Mouse (Mus musculus) CH12.LX (cell line): ENCODE results near the gene Cdkl4. TPM values are rescaled to one million over a fixed set of nuclear protein-coding genes. Genes with fewer than 3 reads are reported as not detected.

ENCODE experiments used
- DNase-seq: peaks from one replicate; pipeline ENCODE4 v3.0.0-alpha.2; 2013; ENCODE audit errors: extremely low read depth
- H3K27ac ChIP-seq: 2 replicates; pipeline ENCODE4 v1.5.1; 2012; ENCODE audit warnings: low read depth, mild to moderate bottlenecking, control low read depth, moderate library complexity; ENCODE audit not compliant: insufficient read depth
- H3K27me3 ChIP-seq: replicated peaks from 2 replicates; pipeline ENCODE3; 2012; ENCODE audit warnings: inconsistent platforms
- H3K36me3 ChIP-seq, 2 experiments: replicated peaks in 1 of 2; 2 replicates each; pipeline versions ENCODE3 to v1.6.1; 2012; ENCODE audit warnings: inconsistent platforms in 1 of 2, low read length in 1 of 2, mild to moderate bottlenecking in 1 of 2, mixed read lengths in 1 of 2, moderate library complexity in 1 of 2; ENCODE audit not compliant: control insufficient read depth in 1 of 2, insufficient read depth in 1 of 2
- H3K4me1 ChIP-seq, 2 experiments: 2 replicates each; pipeline ENCODE4 v1.6.1; 2012; ENCODE audit warnings: inconsistent platforms in 1 of 2, moderate library complexity in 1 of 2; ENCODE audit not compliant: insufficient read depth in 2 of 2, control insufficient read depth in 1 of 2
- H3K4me2 ChIP-seq: 2 replicates; pipeline ENCODE4 v1.6.1; 2012; ENCODE audit warnings: low read depth, mild to moderate bottlenecking, control low read depth; ENCODE audit not compliant: poor library complexity, insufficient read depth, severe bottlenecking
- H3K4me3 ChIP-seq, 3 experiments: fragments of 150-350 bp in 1 of 3; sonication (generic) in 1 of 3; replicated peaks in 1 of 3; 2 replicates each; pipeline versions ENCODE3 to v1.5.1; 2011 to 2012; ENCODE audit warnings: low read depth in 2 of 3, low read length in 2 of 3, mild to moderate bottlenecking in 2 of 3, moderate library complexity in 2 of 3, control low read depth in 1 of 3, improper control_type of control experiment in 1 of 3, inconsistent platforms in 1 of 3, mixed read lengths in 1 of 3; ENCODE audit not compliant: poor library complexity in 1 of 3
- H3K79me2 ChIP-seq: replicated peaks from 2 replicates; pipeline ENCODE4 v1.6.1; 2012; ENCODE audit warnings: mild to moderate bottlenecking, moderate library complexity; ENCODE audit not compliant: control insufficient read depth, poor library complexity, insufficient read depth, severe bottlenecking; ENCODE audit errors: extremely low read depth
- H3K9ac ChIP-seq: 2 replicates; pipeline ENCODE4 v1.6.1; 2012; ENCODE audit warnings: low read depth, mild to moderate bottlenecking, control low read depth, moderate library complexity; ENCODE audit not compliant: insufficient read depth
- H3K9me3 ChIP-seq: replicated peaks from 2 replicates; pipeline ENCODE3; 2012; ENCODE audit warnings: low read length, inconsistent platforms, mixed read lengths
- BHLHE40 ChIP-seq: IDR thresholded peaks from 2 replicates; pipeline ENCODE4 v1.6.1; 2011; ENCODE audit warnings: mild to moderate bottlenecking, low read depth, low read length, improper control_type of control experiment
- CHD1 ChIP-seq: IDR thresholded peaks from 2 replicates; pipeline ENCODE4 v1.6.1; 2012; ENCODE audit warnings: low read depth, low read length, improper control_type of control experiment, inconsistent platforms
- EP300 ChIP-seq: IDR thresholded peaks from 2 replicates; pipeline ENCODE4 v1.6.1; 2011; ENCODE audit warnings: low read length, improper control_type of control experiment
- JUN ChIP-seq: IDR thresholded peaks from 2 replicates; pipeline ENCODE4 v1.6.1; 2011; ENCODE audit warnings: low read depth, mild to moderate bottlenecking, low read length, improper control_type of control experiment, moderate library complexity; ENCODE audit not compliant: insufficient read depth
- MAFK ChIP-seq: IDR thresholded peaks from 2 replicates; pipeline ENCODE4 v1.6.1; 2011; ENCODE audit warnings: low read length, improper control_type of control experiment; ENCODE audit not compliant: insufficient replicate concordance
- MAZ ChIP-seq: IDR thresholded peaks from 2 replicates; pipeline ENCODE4 v1.6.1; 2012; ENCODE audit warnings: low read depth, mild to moderate bottlenecking, inconsistent platforms, low read length, improper control_type of control experiment, moderate library complexity
- NRF1 ChIP-seq: IDR thresholded peaks from 2 replicates; pipeline ENCODE4 v1.6.1; 2014; ENCODE audit warnings: low read depth, mild to moderate bottlenecking, inconsistent platforms, low read length, improper control_type of control experiment, moderate library complexity
- POLR2AphosphoS2 ChIP-seq: IDR thresholded peaks from 2 replicates; pipeline ENCODE4 v1.6.1; 2011; ENCODE audit warnings: low read depth, low read length, improper control_type of control experiment
- RAD21 ChIP-seq: IDR thresholded peaks from 2 replicates; pipeline ENCODE4 v1.6.1; 2011; ENCODE audit warnings: low read depth, mild to moderate bottlenecking, low read length, improper control_type of control experiment, moderate library complexity
- RCOR1 ChIP-seq: conservative IDR thresholded peaks from 2 replicates; pipeline ENCODE4 v1.6.1; 2012; ENCODE audit warnings: low read depth, mild to moderate bottlenecking, inconsistent platforms, low read length, improper control_type of control experiment
- SIN3A ChIP-seq: IDR thresholded peaks from 2 replicates; pipeline ENCODE4 v1.6.1; 2012; ENCODE audit warnings: low read length, improper control_type of control experiment, inconsistent platforms
- dilution Hi-C: fragments of 300-500 bp; cut with MboI; formaldehyde crosslinking; loops from 2 replicates; pipeline ENCODE4 v1.14.3; 2020; ENCODE audit warnings: low sequenced_read_pairs; ENCODE audit not compliant: extremely low pct_unique_long_range_greater_than_20kb, extremely low pct_ligation_motif_present
- in situ Hi-C: fragments of 300-500 bp; cut with MboI; formaldehyde crosslinking; loops from 3 replicates; pipeline ENCODE4 v1.14.3; 2019; ENCODE audit warnings: low sequenced_read_pairs, low pct_ligation_motif_present, low pct_unique_long_range_greater_than_20kb, mixed read lengths
- polyA plus RNA-seq: library from polyadenylated mRNA; unstranded; fragments of >175 nt; gene quantifications from 2 replicates; pipeline ENCODE4 v1.2.1, GENCODE M21; 2012; ENCODE audit warnings: low read depth; ENCODE audit not compliant: insufficient read length
- total RNA-seq, 2 experiments: library from RNA; depleted of rRNA; stranded (reverse); fragments of 300-350 nt in 1 of 2; fragments of >200 nt in 1 of 2; gene quantifications; 2 replicates each; pipeline ENCODE4 v1.2.3; 2012 to 2014

The Cdkl4 gene
- total and polyA plus RNA-seq, 3 experiments, result 0.76 to 2.0 (median 1.2) TPM

- in situ Hi-C loops, result no loop called here
Observed at GRCm38 (mm10) chr17:80509494-80510458, 67.8 kb downstream of the Cdkl4 start.

GRCm38 (mm10) chr17:80505766-80506165 lies 71.8 kb downstream of the Cdkl4 start:
- H3K27ac ChIP-seq, result no peak overlapping the region
- peaks cover under 1 to 16% of the 10 kb centered on the region in 2 experiments; a peak in 3 of 4 replicates for H3K4me1 ChIP-seq
- peaks cover 0 to 31% of the 10 kb centered on the region in 2 experiments for H3K36me3 ChIP-seq
- DNase-seq, result no peak
- H3K9me3 ChIP-seq, result peaks cover 3% of the 10 kb centered on the region
- H3K27me3 ChIP-seq, result no peaks in the 10 kb centered on the region
- no peaks in the 10 kb centered on the region for H3K79me2 ChIP-seq
- TF ChIP-seq MAZ (no peak), POLR2AphosphoS2 (no peak), MAFK (no peak), NRF1 (no peak), SIN3A (no peak), CHD1 (no peak), RAD21 (no peak), JUN (no peak), EP300 (no peak), BHLHE40 (no peak), RCOR1 (no peak)
- TF ChIP-seq, all 38 proteins: peak for 0
- dilution Hi-C loops, result no loop called here
- in situ Hi-C loops, result no loop called here
- H3K9ac ChIP-seq, result no peak overlapping the region
- H3K4me2 ChIP-seq, result no peak overlapping the region
- no peak overlapping the region for H3K4me3 ChIP-seq

More at GRCm38 (mm10) chr17:80509494-80510458, 67.8 kb downstream of the Cdkl4 start:
- dilution Hi-C loops, result no loop called here
- Histone ChIP-seq H3K27me3 (no peaks in the 10 kb centered on the region), H3K36me3 (peaks cover 0 to 21% of the 10 kb centered on the region in 2 experiments), H3K9ac (no peak overlapping the region), H3K4me3 (no peak overlapping the region), H3K4me1 (peaks cover 2 to 10% of the 10 kb centered on the region in 2 experiments; a peak in 3 of 4 replicates), H3K9me3 (peaks cover 5% of the 10 kb centered on the region), H3K4me2 (no peak overlapping the region), H3K27ac (no peak overlapping the region), H3K79me2 (no peaks in the 10 kb centered on the region)
- DNase-seq, result no peak
- no peak for TF ChIP-seq RAD21
